Mouse (Mus musculus): ENCODE results near the gene Ugt1a6b. TPM values are rescaled to one million over a fixed set of nuclear protein-coding genes. Genes with fewer than 3 reads are reported as not detected.

The Ugt1a6b gene
- 35.0 and 48.8 TPM in 2 replicates for total RNA-seq (2023)

GRCm38 (mm10) chr1:88103019-88103418 is at the start of gene Ugt1a6b:
TSS of gene Ugt1a6b (plus strand) at chr1:88103252.

DNA sequence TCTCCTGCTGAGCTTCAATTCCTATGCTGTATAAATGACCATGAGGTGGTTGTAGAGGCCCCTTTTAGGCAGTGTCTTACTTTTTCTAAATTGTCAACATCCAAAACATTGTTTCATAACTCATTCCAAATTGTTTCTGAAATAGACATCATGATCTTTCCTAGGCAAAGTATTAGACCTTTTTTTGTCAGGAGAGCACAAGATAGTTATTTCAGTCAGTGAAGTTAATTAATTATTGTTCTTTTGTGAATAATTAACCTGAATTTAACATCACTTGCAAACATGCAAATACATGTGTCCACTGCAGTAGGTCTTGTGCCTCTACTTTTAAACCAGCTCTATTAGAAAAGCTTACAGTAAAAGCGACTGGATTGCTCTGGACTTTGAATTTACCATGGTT is 48.0 kb upstream of the Ugt1a6b start, which contains the start of gene Ugt1a10:
TSS of gene Ugt1a10 (plus strand) at position 301 of the 400 bp plus-strand sequence.

GRCm38 (mm10) chr1:88070495-88070894 is 32.6 kb upstream of the Ugt1a6b start, which contains the start of gene Ugt1a9:
TSS of gene Ugt1a9 (plus strand) at chr1:88070800.

DNA sequence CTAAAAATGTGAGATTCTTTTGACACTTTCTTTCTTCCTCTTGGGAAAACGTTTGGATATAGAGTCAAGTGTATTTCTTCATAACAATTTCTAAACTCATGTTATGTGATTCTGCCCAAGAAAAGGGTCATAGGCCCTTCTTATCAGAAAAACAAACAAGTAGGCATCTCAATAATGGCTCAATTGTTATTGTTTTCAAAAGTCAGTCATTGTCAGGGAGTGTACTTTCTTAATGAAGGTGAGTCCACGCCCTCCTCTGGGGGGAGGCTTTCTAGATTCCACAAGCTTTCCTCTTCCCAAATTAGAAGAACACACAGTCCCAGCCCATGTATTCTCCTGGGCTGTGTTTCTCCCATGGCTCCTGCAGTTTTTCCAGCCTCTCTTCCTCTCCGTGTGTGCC is 15.5 kb upstream of the Ugt1a6b start, which contains the start of gene Ugt1a8:
TSS of gene Ugt1a8 (plus strand) at position 301 of the 400 bp plus-strand sequence.

GRCm38 (mm10) chr1:88094941-88095492 is 8.0 kb upstream of the Ugt1a6b start, which contains the start of gene Ugt1a7c:
TSS of gene Ugt1a7c (plus strand) at chr1:88095062.

DNA sequence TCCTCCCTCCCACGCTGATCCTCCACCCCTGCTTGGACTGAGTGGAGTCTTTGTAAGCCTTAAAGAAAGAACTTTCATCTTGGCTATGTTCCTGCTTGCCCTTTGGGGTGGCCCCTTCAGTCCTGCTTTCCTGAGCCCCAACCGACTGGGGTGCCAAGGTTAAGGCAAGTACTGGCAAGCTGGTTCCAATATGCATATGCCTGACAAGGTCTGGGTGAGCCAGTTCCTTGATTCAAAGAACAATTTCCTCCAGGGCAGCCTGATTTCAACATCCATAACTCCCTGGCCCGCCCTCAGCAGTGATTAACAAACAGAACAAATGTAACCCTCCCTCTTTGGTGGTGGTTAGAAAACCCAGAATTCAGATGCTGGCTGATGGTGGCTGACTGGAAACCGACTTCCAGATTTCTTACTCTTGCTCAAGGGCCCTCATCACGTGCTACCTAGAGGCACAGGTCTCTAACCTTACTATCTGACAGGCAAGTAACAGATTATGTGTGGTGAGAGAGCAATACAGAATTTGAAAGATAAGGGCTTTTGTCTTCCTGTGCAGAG is 31.5 kb downstream of the Ugt1a6b start, which contains the start of gene Ugt1a6a:
TSS of gene Ugt1a6a (plus strand) at position 353 of the 555 bp plus-strand sequence.

GRCm38 (mm10) chr1:88165711-88166110 is 62.7 kb downstream of the Ugt1a6b start, which contains the start of gene Ugt1a5:
TSS of gene Ugt1a5 (plus strand) at chr1:88166012.

DNA sequence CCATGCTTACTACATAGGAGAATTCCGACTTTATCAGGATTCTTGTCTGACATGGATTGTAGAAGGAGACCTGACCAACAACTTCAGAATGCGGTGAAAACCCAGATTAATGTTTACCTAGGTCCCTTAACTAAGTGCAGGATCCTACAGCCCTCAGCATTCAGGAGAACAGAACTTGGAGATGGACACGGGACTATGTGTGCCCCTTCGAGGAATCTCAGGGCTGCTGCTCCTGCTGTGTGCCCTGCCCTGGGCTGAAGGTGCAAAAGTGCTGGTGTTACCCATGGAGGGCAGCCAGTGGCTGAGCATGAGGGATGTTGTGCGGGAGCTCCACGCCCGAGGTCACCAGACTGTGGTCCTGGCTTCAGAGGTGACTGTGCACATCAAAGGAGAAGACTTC is 97.4 kb downstream of the Ugt1a6b start, which contains the start of gene Ugt1a2:
TSS of gene Ugt1a2 (plus strand) at position 146 of the 400 bp plus-strand sequence.

DNA sequence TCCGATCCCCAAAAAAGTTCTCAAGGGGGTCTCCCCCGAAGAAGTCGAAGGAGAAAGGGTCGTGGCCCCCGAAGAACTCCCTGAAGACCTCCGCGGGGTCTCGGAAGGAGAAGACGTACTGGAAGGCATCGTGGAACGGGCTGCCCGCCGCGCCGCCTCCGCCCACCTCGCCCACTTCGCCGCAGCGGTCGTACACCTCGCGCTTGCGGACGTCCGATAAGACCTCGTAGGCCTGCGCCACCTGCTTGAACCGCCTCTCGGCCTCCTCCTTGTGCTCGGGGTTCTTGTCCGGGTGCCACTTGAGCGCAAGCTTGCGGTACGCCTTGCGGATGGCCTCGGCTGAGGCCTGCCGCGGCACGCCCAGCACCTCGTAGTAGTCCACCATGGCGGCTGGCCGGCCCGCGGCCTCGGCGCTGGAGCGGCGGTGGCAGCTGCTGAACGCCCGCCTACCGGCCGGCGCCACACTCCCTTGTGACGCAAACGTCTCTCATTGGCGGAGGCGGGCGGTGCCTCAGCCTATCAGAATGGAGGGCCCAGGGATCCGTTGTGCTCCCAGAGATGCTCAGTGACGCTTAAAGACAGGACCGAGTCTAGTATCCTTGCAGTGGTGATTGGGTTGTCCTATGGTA is 102.4 kb downstream of the Ugt1a6b start, which contains the start of gene Dnajb3:
TSS of gene Dnajb3 (minus strand) at position 489 of the 629 bp plus-strand sequence.

DNA sequence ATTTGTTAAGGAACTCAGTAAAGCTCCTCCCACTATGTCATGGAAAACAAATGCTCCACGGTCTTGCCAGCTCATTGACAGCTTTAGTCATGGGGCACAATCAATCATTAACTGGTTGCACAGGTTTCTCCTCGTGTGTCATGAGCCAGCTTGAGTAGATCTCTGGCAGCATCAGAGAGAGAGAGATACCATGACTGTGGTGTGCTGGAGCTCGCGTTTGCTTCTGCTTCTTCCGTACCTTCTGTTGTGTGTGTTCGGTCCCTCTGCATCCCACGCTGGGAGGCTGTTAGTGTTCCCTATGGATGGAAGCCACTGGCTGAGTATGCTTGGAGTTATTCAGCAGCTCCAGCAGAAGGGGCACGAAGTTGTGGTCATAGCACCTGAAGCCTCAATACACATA is 108.8 kb downstream of the Ugt1a6b start, which contains the start of gene Ugt1a1:
TSS of gene Ugt1a1 (plus strand) at position 148 of the 400 bp plus-strand sequence.

DNA sequence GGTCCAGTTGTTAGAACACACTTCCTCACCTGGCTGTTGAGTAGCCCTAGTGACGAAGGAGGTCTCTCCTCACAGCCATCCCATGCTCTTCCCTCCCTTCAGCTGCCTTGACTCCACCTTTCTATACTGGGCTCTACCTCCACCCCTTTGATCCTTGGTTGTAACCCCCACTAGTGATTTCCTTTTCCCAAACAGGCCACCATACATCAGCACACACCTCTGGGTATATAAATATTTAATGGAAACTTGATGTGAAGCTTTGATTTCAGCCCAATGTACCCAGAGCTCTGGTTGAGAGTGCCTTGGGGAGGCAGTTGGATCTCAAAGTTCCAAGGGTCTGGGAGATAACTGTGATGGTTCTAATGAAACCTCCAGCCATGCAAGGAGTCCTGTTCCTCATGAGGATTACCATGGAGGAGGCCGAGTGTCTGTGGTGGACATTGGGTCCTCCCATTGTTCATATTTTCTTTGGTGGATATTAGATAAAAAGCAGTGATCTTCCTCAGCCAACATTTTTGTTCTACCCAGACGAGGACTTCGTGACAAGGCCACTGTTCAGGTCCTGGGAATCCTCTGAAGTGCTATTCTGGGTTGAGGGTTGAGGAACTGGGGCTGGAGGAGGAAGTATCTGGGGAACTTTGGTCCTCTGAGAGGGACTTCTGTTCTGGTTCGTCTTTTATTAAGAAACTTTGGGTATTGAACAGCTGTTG is 123.8 kb downstream of the Ugt1a6b start, which contains the start of gene Mroh2a:
TSS of gene Mroh2a (plus strand) at position 317 of the 710 bp plus-strand sequence.

Other genes starting within 250 kb of the Ugt1a6b start
- 147 and 203 TPM in 2 replicates for gene Dgkd, start 250.0 kb upstream of the Ugt1a6b start, total RNA-seq (2023)
- gene Usp40, start 94.7 kb upstream of the Ugt1a6b start, total RNA-seq (2023), result 3.2 and 3.9 TPM in 2 replicates
- gene Ugt1a10, start 47.9 kb upstream of the Ugt1a6b start, total RNA-seq (2023), result not detected in 2 replicates
- gene Ugt1a9, start 32.5 kb upstream of the Ugt1a6b start, total RNA-seq (2023), result not detected in 2 replicates
- gene Ugt1a8, start 15.4 kb upstream of the Ugt1a6b start, total RNA-seq (2023), result not detected in 2 replicates
- 99.6 and 115 TPM in 2 replicates for gene Ugt1a7c, start 8.2 kb upstream of the Ugt1a6b start, total RNA-seq (2023)
- 30.4 and 41.7 TPM in 2 replicates for gene Ugt1a6a, start 31.6 kb downstream of the Ugt1a6b start, total RNA-seq (2023)
- gene Ugt1a5, start 62.8 kb downstream of the Ugt1a6b start, total RNA-seq (2023), result 11.7 and 27.4 TPM in 2 replicates
- 7.4 and 19.5 TPM in 2 replicates for gene Ugt1a2, start 97.3 kb downstream of the Ugt1a6b start, total RNA-seq (2023)
- gene Dnajb3, start 102.5 kb downstream of the Ugt1a6b start, total RNA-seq (2023), result not detected in 2 replicates
- gene Ugt1a1, start 108.7 kb downstream of the Ugt1a6b start, total RNA-seq (2023), result 9.2 and 16.8 TPM in 2 replicates
- gene Mroh2a, start 123.7 kb downstream of the Ugt1a6b start, total RNA-seq (2023), result 1.9 and 3.9 TPM in 2 replicates
- 194 and 233 TPM in 2 replicates for gene Hjurp, start 174.4 kb downstream of the Ugt1a6b start, total RNA-seq (2023)
- not detected in 2 replicates for gene Trpm8, start 174.4 kb downstream of the Ugt1a6b start, total RNA-seq (2023)